Mouse (Mus musculus): ENCODE measurements around the gene Grtp1.

DNA sequence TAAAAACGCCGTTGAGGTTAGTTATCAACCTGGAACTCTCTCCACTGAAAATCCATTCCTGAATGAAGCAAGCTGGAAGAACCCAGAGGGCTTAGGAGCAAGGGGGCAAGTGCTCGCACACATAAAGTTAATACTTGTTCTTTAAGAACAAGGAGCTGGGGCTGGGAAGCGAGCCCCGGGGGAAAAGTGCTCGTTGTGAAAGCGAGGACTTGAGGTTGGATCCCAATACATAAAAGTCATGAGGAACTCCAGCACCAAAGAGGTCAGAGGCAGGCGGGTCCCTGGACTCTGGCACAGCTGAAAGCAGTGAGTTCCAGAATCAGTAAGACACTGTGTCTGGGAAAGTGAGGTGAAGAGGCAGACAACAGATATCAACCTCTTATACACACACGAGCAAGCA is 46.3 kb downstream of the Grtp1 start:
- TF ChIP-seq CTCF (IDR thresholded peaks at IDR 0.05; ENCODE audit: borderline replicate concordance, control insufficient read depth, extremely low read depth, insufficient read depth, low read length, poor library complexity) (no peak), POLR2A (IDR thresholded peaks at IDR 0.05; ENCODE audit: control insufficient read depth, extremely low read depth, insufficient read depth, low read length, poor library complexity) (no peak)
